Mouse (Mus musculus) neural tube, embryonic 11.5 days (tissue): ENCODE results near the gene Adam8. TPM values are rescaled to one million over a fixed set of nuclear protein-coding genes. Genes with fewer than 3 reads are reported as not detected.

Experiments
- ATAC-seq: fragments of 200-750 bp; cut with Nextera tagmentation; 2 replicates; pipeline ENCODE4 v1.8.0; 2017; ENCODE audit warnings: moderate number of reproducible peaks, mild to moderate bottlenecking, moderate TSS enrichment, moderate library complexity; ENCODE audit not compliant: insufficient read depth, low FRiP score, low TSS enrichment
- DNase-seq: peaks from one replicate; pipeline ENCODE4 v3.0.0-alpha.2; 2015; ENCODE audit warnings: low spot score
- H3K27ac ChIP-seq: fragments of 300-500 bp; sonication (generic); 2 replicates; pipeline ENCODE4 v1.5.1; 2014; ENCODE audit warnings: low read depth, mild to moderate bottlenecking, low read length
- H3K27me3 ChIP-seq: fragments of 300-500 bp; sonication (generic); 2 replicates; pipeline ENCODE4 v1.6.1; 2014; ENCODE audit warnings: mild to moderate bottlenecking, low read length, mixed read lengths; ENCODE audit not compliant: control insufficient read depth, insufficient read depth
- H3K36me3 ChIP-seq: fragments of 300-500 bp; sonication (generic); 2 replicates; pipeline ENCODE4 v1.6.1; 2014; ENCODE audit warnings: mild to moderate bottlenecking, low read length, moderate library complexity, mixed read lengths; ENCODE audit not compliant: control insufficient read depth, insufficient read depth
- H3K4me1 ChIP-seq: fragments of 300-500 bp; sonication (generic); 2 replicates; pipeline ENCODE4 v1.6.1; 2014; ENCODE audit warnings: low read length, mixed read lengths; ENCODE audit not compliant: control insufficient read depth, insufficient read depth
- H3K4me2 ChIP-seq: fragments of 300-500 bp; sonication (generic); 2 replicates; pipeline ENCODE4 v1.6.1; 2014; ENCODE audit warnings: low read depth, mild to moderate bottlenecking, moderate library complexity
- H3K4me3 ChIP-seq: fragments of 300-500 bp; sonication (generic); 2 replicates; pipeline ENCODE4 v1.5.1; 2014; ENCODE audit warnings: low read depth, low read length
- H3K9ac ChIP-seq: fragments of 300-500 bp; sonication (generic); 2 replicates; pipeline ENCODE4 v1.6.1; 2014; ENCODE audit warnings: mild to moderate bottlenecking, low read length
- H3K9me3 ChIP-seq: fragments of 300-500 bp; sonication (generic); 2 replicates; pipeline ENCODE4 v1.6.1; 2016; ENCODE audit warnings: low read length; ENCODE audit not compliant: control insufficient read depth
- WGBS: fragments of 180-500 bp; shearing (Covaris S2); extraction: QIAGEN DNeasy Blood & Tissue Kit; methylation state at CpG from one replicate; pipeline ENCODE4 v1.1.7; 2014; 5-methylcytosine and 5-hydroxymethylcytosine counted together
- polyA plus RNA-seq: library from polyadenylated mRNA; unstranded; fragments of >200 nt; fragmentation: Nextera tagmentation; extraction: Ambion mirVana; gene quantifications from 2 replicates; pipeline ENCODE4 v1.2.1, GENCODE M21; 2014

Adam8 gene
- polyA plus RNA-seq, 1 experiment from 2014 or later, result 2.0 TPM

DNA sequence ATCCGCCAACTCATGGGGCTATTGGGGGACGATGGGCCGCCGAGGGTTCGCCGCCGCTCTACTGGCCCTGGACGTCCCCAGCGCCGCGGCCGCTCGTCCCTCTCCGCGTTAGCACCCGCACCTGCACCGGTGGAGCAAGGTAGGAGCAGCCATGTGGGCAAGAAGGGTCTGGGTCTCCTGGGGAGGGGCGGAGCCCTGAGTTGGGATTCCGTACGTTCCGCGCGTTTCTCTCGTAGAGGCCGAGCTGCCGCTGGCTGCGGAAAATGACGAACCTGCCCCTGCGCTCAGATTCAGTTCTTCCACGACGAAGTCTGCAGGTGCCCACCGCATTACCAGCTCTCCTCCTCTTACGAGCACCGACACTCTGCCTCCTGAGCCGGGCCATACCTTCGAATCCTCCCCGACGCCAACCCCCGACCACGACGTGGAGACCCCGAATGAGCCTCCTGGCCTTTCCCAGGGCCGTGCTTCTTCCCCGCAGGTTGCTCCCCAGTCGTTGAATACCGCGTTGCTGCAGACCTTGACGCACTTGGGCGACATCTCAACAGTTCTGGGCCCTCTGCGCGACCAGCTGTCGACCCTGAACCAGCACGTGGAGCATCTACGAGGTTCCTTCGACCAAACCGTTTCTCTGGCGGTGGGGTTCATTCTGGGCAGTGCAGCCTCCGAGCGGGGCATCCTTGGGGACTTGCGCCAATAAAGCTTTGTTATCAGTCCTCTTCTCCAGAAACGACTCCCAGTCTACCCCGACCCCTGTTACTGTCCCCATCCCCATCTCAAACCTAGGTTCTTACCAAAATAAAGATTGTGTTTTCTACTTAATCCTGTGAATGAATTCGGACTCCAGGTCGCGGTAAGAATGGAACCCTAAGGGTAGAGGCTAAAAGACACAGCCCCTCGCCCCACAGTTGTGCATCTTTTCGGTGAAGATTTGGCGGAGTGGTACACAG, 47.8 kb downstream of the Adam8 start:
- WGBS, result 2% methylated on average over 68 of the region's 68 CpGs
- H3K4me3 ChIP-seq, result peak overlapping the region; percentile 22
- H3K4me2 ChIP-seq, result peak overlapping the region; percentile 34
- peak; percentile 42 for DNase-seq
- H3K36me3 ChIP-seq, result no peaks in the 10 kb centered on the region
- no peaks in the 10 kb centered on the region for H3K9me3 ChIP-seq
- H3K4me1 ChIP-seq, result peaks cover 2% of the 10 kb centered on the region; the same call in 1 of the 2 replicates
- H3K27ac ChIP-seq, result no peak overlapping the region
- H3K27me3 ChIP-seq, result peaks cover 60% of the 10 kb centered on the region
- no peak for ATAC-seq
- H3K9ac ChIP-seq, result no peak overlapping the region

DNA sequence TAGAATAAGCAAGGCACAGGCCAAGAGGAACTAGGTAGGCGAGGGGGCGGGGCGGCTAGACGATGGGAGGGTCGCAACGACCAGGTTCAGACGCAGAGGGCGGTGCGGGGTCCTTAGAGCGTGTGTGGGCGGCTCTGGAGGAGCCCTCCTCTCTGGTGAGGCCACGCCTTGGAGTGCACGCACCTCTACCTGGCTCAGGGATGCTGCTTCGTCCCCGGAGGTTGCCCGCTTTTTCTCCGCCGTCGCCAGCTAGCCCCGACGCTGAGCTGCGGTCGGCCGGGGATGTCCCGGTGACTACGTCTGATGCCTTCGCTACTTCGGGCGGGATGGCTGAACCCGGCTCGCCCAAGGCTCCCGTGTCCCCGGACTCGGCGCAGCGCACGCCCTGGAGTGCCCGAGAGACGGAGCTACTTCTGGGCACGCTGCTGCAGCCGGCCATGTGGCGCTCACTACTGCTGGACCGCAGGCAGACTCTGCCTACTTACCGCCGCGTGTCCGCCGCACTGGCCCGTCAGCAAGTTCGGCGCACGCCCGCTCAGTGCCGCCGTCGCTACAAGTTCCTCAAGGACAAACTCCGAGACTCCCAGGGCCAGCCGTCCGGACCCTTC, 48.6 kb downstream of the Adam8 start, which contains the start of gene Utf1:
Gene Utf1, plus strand, starts transcription at position 116 of the 608 bp plus-strand sequence.
- DNase-seq, result no peak
- Histone ChIP-seq H3K9ac (no peak within 1 kb of the TSS), H3K36me3 (no peaks in the 10 kb centered on the region), H3K27me3 (peaks cover 58% of the 10 kb centered on the region), H3K4me2 (peak within 1 kb of the TSS; percentile 34), H3K27ac (no peak within 1 kb of the TSS), H3K4me1 (peaks cover 2% of the 10 kb centered on the region; the same call in 1 of the 2 replicates), H3K9me3 (no peaks in the 10 kb centered on the region), H3K4me3 (peak within 1 kb of the TSS; percentile 22)
- ATAC-seq, result no peak
- WGBS, result under 1% methylated on average over 59 of the region's 59 CpGs

DNA sequence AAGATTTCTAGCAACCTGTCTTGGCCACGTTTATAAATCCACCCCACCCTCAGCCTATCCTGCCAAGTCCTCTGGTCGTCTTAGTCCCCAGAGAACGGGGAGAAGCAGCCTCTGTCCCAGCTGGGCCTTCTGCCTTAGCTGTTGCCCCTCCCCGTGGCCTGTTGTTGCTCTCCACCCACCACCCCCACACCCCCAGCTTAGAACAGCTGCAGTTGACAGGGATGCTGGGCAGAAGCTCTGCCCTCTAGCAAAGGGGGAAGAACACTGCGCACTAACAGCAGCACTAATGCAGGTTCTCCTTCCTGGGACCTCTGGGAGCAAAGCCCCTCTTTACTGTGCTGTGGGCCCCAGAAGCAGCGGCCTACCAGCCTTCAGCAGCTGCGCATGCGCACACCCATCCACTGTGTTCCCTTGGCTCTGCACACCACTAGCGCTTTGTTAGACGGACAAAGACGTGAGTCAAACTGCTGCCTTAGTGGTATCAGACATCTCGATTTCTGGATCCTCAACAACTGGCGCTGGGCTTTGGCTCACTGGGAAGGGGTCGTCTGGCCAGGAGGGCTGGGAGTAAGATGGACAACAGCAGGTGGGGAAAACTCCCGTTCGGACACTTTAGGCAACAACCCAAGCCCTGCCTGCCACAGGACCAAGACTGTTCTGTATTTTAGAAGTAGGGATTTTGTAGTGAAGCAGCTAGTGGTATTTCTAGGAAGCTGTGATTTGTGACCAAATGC, 51.7 kb downstream of the Adam8 start:
- peaks cover 39% of the 10 kb centered on the region for H3K27me3 ChIP-seq
- H3K36me3 ChIP-seq, result no peaks in the 10 kb centered on the region
- ATAC-seq (no peak), DNase-seq (no peak)
- WGBS, result 67% methylated on average over 16 of the region's 16 CpGs
- no peak overlapping the region for H3K9ac ChIP-seq
- no peaks in the 10 kb centered on the region for H3K9me3 ChIP-seq
- H3K4me2 ChIP-seq, result no peak overlapping the region
- no peak overlapping the region for H3K27ac ChIP-seq
- H3K4me3 ChIP-seq, result no peak overlapping the region
- peaks cover 2% of the 10 kb centered on the region; the same call in 1 of the 2 replicates for H3K4me1 ChIP-seq

DNA sequence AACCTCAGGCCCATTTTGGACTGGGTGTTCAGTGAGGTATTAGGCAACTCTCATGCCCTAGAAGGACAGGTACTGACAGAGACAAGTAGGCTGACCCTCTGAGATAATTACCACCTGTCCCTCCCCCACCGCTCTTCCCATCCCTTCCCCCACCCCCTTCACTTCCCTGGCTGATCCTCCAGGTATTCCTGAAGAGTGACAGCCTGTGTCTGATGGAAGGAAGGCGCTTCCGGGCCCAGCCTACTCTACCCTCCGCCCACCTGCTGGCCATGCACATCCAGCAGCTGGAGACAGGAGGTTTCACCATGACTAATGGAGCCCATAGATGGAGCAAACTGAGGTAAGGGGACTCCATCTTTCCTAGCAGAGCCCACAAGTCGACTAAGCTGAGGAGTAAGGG, 54.6 kb downstream of the Adam8 start:
- WGBS, result 77% methylated on average over 5 of the region's 5 CpGs
- no peak overlapping the region for H3K27ac ChIP-seq
- H3K9ac ChIP-seq, result no peak overlapping the region
- H3K4me3 ChIP-seq, result no peak overlapping the region
- peaks cover 10% of the 10 kb centered on the region for H3K27me3 ChIP-seq
- DNase-seq, result no peak
- no peaks in the 10 kb centered on the region for H3K4me1 ChIP-seq
- no peak for ATAC-seq
- no peaks in the 10 kb centered on the region for H3K36me3 ChIP-seq
- no peaks in the 10 kb centered on the region for H3K9me3 ChIP-seq
- H3K4me2 ChIP-seq, result no peak overlapping the region

DNA sequence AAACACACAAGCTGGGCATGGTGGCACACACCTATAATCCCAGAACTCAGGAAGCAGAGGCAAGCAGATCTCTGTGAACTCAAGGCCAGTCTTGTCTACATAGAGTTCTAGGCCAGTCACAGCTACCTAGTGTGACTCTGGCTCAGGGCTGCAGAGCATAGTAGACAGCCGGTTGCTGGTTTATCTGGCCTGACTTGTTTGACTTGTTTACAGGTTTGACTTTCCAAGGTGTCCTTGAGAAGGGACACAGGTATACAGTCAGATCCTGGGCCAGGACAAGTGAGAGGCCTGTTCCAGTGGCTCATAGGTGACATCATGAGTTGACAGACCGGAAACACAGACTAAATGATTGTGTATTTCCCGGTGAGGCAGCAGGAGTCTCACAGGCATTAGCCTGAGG, 55.2 kb downstream of the Adam8 start:
- H3K36me3 ChIP-seq, result no peaks in the 10 kb centered on the region
- no peaks in the 10 kb centered on the region for H3K9me3 ChIP-seq
- no peak overlapping the region for H3K9ac ChIP-seq
- no peak overlapping the region for H3K27ac ChIP-seq
- 80% methylated on average over 3 of the region's 3 CpGs for WGBS
- no peak for ATAC-seq
- no peaks in the 10 kb centered on the region for H3K4me1 ChIP-seq
- DNase-seq, result no peak
- H3K4me3 ChIP-seq, result no peak overlapping the region
- H3K27me3 ChIP-seq, result 0 out of 2 replicates have a peak, but pooled peaks cover 3% of the 10 kb centered on the region
- H3K4me2 ChIP-seq, result no peak overlapping the region

DNA sequence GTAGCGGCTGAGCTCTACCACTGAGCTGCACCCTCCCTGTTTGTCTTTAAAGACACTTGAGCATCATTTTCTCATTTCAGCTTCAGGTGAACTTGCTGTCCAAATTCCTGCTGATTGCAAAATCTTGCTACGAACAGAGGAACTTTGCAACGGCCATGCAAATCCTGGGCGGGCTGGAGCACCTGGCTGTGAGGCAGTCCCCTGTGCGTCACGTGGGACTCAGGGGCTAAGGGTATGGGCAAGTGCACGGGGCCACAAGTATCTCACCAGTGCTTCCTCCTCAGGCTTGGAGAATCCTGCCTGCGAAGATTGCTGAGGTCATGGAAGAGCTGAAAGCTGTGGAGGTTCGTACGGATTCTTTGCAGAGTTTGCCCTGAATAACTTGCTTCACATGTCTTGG, 55.7 kb downstream of the Adam8 start:
- no peaks in the 10 kb centered on the region for H3K27me3 ChIP-seq
- H3K9ac ChIP-seq, result no peak overlapping the region
- no peak overlapping the region for H3K4me2 ChIP-seq
- no peak overlapping the region for H3K4me3 ChIP-seq
- DNase-seq (no peak), ATAC-seq (no peak)
- H3K9me3 ChIP-seq, result no peaks in the 10 kb centered on the region
- 86% methylated on average over 10 of the region's 10 CpGs for WGBS
- no peaks in the 10 kb centered on the region for H3K4me1 ChIP-seq
- no peak overlapping the region for H3K27ac ChIP-seq
- no peaks in the 10 kb centered on the region for H3K36me3 ChIP-seq

DNA sequence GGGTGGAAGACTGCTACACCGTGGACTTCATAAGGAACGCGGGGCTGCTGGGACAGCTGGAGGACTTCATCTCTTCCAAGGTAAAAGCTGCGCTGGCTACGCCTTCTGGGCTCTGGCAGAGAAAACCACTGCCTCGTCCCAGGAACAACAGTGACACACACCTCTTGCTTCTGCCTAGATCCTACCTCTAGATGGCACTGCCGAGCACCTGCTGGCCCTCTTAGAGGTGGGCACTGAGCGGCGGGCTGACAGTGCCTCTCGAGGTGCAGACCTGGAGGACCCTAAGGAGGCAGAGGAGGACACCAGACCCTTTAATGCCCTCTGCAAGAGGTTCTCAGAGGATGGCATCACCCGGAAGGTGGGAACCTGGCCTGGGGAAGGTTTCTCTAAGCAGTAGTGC, 61.6 kb downstream of the Adam8 start:
- WGBS, result 20% methylated on average over 11 of the region's 11 CpGs

More for the DNA sequence above, 61.6 kb downstream of the Adam8 start:
- Histone ChIP-seq H3K9ac (no peak overlapping the region), H3K4me2 (no peak overlapping the region), H3K27me3 (no peaks in the 10 kb centered on the region), H3K36me3 (no peaks in the 10 kb centered on the region), H3K9me3 (no peaks in the 10 kb centered on the region), H3K27ac (no peak overlapping the region), H3K4me3 (no peak overlapping the region), H3K4me1 (no peaks in the 10 kb centered on the region)
- DNase-seq, result peak; percentile 58
- no peak; the same call in 1 of the 2 replicates for ATAC-seq
